Mouse (Mus musculus) spleen, postnatal 10 days (tissue): ENCODE measurements at regions not wholly inside any gene's neighbourhood (a gene's known extent, or its start where the extent isn't known, plus 50 kb on each side); places are given as distances from the start of the nearest gene placed in this dataset.
A peak's percentile ranks its signal among the peaks of the same experiment; 100 is the strongest.
"Not testable (repeated sequence)": the region's sequence is repeated elsewhere in the genome, so short reads cannot be mapped to it uniquely, and the experiment has no call there.

Source experiments
- DNase-seq, 2 experiments: peaks; one replicate each; pipeline ENCODE4 v3.0.0; 2021 to 2022; ENCODE audit warnings: low spot score in 2 of 2

DNA sequence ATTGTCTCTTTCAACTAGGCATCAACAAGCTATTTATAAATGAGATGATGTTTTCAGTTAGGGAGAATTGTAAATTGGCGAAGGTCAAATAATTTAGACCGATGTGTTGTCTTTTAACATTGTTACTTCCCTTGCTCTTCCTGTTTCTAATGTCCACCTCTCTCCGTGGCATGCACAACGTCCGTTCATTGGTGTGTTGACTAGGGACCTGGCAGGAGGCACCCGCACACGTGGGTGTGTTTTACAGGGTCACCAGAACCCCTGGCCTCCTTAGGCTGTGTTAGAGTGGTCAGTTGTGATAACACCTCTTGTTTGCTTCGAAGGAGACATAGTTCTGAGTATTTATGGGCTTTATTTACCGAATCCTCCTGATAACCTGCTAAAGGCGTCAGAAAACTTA is 222.8 kb downstream of the Brms1l start:
- no peak for DNase-seq

- peak; percentile 25 to 75 for DNase-seq
Measured at GRCm38 (mm10) chr12:56058463-56058862, 222.3 kb downstream of the Brms1l start.

GRCm38 (mm10) chr12:56055382-56055781 is 219.3 kb downstream of the Brms1l start:
- no peak for DNase-seq

DNA sequence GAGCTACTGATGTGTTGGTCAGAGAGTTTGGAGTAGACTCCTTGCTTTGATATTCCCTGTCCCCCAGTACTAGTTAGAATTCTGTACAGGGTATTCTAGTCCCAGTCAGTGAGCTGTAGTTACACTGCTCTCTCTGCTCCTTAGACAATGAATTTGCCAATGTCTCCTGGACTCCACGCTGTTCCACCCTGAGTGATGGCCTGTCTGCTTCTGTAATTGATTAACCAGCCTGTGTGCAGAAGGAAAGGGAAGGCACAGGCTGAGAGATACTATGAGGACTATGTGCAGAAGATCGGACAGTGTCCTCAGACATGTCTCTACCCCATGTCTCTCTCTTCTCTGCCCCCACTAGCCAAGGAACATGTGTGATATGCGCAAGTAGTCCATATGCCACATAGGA is 209.9 kb downstream of the Brms1l start:
- DNase-seq = no peak

GRCm38 (mm10) chr12:56020954-56021514 is 184.9 kb downstream of the Brms1l start:
- no peak for DNase-seq

GRCm38 (mm10) chr12:56020547-56020946 is 184.4 kb downstream of the Brms1l start:
- DNase-seq = no peak

- no peak for DNase-seq
Measured at GRCm38 (mm10) chr12:56009976-56010375, 173.9 kb downstream of the Brms1l start.

GRCm38 (mm10) chr12:56005846-56006245 is 169.7 kb downstream of the Brms1l start:
- DNase-seq = no peak

GRCm38 (mm10) chr12:56005321-56005720 is 169.2 kb downstream of the Brms1l start:
- DNase-seq = no peak

DNA sequence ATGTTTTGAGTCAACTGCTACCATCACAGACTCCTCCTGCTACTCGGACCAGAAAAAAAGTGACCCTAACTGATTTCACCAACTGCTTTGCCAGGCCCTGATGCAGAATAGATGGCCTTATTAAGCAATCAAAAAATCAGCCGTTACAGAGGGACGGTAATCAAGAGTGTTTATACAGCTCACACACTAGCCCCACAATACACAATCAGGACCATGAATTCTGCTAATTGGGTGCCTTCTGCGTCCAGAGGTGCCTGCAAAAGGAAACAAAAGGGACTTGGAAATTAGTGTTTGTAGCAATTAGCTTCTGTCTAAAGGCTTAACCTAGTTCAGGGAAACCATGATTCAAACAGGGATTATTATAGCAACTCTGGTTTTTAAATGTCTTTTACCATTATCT is 168.4 kb downstream of the Brms1l start:
- no peak for DNase-seq

- no peak for DNase-seq
Measured at GRCm38 (mm10) chr12:56003561-56003960, 167.4 kb downstream of the Brms1l start.

GRCm38 (mm10) chr12:55996585-55997377 is 160.7 kb downstream of the Brms1l start:
- DNase-seq = no peak

- DNase-seq = no peak
Measured at GRCm38 (mm10) chr12:55983565-55984351, 147.6 kb downstream of the Brms1l start.

DNA sequence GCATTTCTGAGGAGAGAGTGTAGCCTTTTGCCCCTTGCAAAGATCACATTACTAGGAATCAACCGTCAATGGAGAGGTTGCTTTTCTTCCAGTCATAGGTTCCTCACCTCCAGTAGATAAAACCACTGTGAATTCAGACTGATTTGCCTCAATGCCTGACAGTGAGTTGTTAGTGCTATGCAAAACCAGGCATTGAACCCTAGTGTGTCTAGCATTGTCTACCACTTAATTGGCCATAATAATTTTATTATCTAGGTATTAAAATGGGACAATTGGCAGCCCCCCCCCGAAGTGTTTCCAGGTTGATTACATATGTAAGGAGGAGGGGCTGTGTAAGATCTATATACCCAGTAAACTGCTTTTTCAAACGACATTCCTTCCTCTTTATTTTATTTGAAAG is 147.0 kb downstream of the Brms1l start:
- no peak for DNase-seq

DNA sequence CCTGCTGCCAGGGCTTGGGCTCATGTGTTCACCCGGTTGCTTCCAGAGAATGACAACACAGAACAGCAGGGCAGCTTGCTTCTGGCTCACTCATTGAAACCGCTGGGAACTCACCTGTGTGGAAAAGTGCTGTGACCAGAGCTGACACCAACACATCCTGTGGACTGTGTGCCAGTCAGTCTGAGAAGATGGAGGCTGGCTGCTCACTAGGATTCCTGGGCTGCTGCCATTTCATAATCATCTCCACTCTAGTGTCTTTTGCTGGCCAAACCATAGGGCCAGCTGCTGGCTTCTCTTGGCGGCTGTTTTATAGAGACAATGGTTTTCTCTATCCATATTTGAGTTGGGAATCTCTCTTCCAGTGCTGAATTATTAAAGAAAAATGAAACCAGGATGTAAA is 138.1 kb downstream of the Brms1l start:
- DNase-seq = no peak

DNA sequence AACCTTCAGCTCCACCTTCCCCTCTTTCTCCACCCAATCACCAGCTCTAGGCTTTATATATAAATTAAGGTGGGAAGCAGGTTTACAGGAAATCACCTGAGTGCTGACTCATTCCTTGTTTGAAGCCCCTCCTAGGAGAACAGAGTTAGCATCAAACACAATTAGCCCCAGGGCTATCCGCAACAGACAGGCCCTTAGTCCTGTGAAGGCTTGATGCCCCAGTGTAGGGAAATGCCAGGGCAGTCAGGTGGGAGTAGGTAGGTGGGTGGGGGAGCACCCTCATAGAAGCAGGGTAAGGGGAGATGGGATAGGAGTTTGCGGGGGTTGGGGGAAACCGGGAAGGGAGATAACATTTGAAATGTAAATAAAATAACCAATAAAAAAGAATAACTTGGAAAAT is 123.2 kb downstream of the Brms1l start:
- not testable (repeated sequence) for DNase-seq

DNA sequence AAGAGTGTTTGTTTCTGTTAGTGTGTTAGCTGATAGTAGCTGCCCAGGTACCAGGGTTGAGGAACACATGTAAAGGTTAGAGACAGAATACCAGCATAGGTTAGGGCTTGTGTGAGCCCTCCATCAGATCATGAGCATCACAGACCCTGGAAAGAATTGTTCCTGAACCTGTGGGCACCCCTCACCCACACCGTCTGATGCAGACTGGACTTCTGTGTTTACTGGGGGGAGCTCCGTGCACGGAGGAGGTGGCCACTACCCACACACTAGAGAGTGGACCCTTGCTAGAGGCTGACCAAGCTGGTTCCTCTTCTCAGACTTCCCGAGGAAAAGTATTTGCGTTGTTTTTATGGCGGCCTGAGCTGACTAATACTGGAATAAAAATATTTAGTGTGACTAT is 104.4 kb downstream of the Brms1l start:
- DNase-seq = no peak

GRCm38 (mm10) chr12:55939281-55940142 is 103.4 kb downstream of the Brms1l start:
- no peak for DNase-seq

GRCm38 (mm10) chr12:55934172-55934571 is 98.0 kb downstream of the Brms1l start:
- no peak for DNase-seq

DNA sequence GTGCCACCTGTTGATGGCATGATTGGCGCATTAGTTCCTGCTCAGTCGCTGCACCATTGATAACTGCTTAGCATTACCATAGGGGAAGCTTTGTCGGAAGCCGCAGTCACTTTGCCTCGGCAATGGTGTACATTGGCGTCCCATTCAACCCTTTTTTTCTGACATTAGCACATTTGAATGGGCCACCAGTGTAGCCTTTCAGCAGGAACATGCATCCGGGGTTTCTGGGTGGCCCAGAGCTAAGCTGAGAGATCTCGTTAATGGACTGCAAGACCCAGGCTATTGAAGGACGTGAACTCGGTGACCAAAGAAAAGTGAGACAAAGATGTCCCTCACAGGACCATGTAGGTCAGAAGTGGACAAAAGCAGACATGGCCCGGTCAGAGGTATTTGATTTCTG is 97.3 kb downstream of the Brms1l start:
- no peak for DNase-seq

DNA sequence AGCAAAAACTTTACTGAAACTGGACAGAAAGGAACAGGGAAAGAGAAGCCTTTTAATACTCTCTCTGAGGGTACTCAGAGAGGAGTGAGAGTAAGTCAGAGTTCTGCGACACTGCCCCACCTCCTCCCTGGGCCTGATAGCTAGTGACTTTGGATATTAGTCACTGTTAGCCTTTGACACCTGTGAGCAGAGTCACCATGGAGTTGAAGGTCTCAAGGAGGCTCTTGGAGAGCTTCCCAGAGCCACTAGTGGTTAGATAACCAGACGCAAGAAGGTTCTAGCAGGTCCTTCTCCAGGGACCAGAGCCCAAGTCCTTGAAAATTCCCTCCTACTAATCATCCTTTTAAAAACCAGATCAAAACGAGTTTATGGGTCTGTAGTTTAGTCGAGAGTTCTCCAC is 94.3 kb downstream of the Brms1l start:
- DNase-seq = no peak

DNA sequence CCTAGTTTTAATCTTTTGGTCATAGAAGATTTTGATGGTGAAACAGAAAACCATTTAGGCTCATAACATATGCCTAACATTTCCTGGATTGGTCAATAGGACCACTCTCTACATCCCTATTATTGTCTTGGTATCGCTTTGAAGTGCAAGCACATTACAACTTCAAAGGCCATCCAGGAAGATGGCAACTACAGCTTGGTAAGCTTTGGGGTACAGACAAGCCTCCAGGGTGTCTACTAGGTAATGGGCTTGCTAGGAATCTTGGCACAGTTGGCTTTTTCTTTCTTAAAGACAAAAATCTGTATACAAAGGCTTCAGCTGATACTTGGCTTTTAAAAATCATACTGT is 90.8 kb downstream of the Brms1l start:
- DNase-seq = no peak
